Mouse (Mus musculus): ENCODE measurements at regions not wholly inside any gene's neighbourhood (a gene's known extent, or its start where the extent isn't known, plus 50 kb on each side); places are given as distances from the start of the nearest gene placed in this dataset.

DNA sequence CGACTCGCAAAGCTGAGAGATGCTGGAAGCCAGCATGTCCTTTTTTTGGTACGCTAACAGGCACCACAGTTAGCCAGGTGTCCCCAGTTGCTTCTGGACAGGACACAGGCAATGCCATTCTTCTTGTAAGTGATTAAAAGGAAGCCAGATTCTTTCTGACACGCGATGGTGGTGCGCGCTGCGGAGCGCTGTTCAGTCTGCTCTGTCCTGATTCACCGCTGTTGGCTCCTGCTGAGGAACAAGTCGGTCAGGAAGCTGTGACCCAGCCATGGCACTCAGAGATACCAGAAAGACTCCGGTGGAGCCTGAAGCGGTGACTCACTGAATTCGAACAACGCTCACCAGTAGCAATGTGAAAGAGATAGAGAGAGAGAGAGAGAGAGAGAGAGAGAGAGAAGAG, 68.3 kb upstream of the Nfil3 start:
- TF ChIP-seq MAFK (IDR thresholded peaks at IDR 0.05; ENCODE audit: insufficient read depth, low read depth, low read length) (no peak), ZNF384 (IDR thresholded peaks at IDR 0.05; ENCODE audit: low read depth, low read length) (no peak), HCFC1 (IDR thresholded peaks at IDR 0.05; ENCODE audit: borderline replicate concordance, insufficient read depth, low read length) (no peak)

All from ES-E14 (cell line).